Mouse (Mus musculus) lung, embryonic 14.5 days (tissue): ENCODE data around the gene Frat2. TPM values are rescaled to one million over a fixed set of nuclear protein-coding genes. Genes with fewer than 3 reads are reported as not detected.
A peak's percentile ranks its signal among the peaks of the same experiment; 100 is the strongest.

Source experiments
- ATAC-seq: fragments of 200-750 bp; cut with Nextera tagmentation; 2 replicates; pipeline ENCODE4 v1.8.0; 2017; ENCODE audit warnings: mild to moderate bottlenecking, moderate TSS enrichment, moderate library complexity; ENCODE audit not compliant: insufficient read depth
- DNase-seq: peaks from one replicate; pipeline ENCODE4 v3.0.0-alpha.2; 2015
- H3K27ac ChIP-seq: fragments of 300-500 bp; sonication (generic); 2 replicates; pipeline ENCODE4 v1.5.1; 2014; ENCODE audit warnings: low read depth, mild to moderate bottlenecking, moderate library complexity
- H3K27me3 ChIP-seq: fragments of 300-500 bp; sonication (generic); 2 replicates; pipeline ENCODE4 v1.6.1; 2014; ENCODE audit warnings: low read length, control low read depth; ENCODE audit not compliant: insufficient read depth
- H3K36me3 ChIP-seq: fragments of 300-500 bp; sonication (generic); 2 replicates; pipeline ENCODE4 v1.6.1; 2014; ENCODE audit warnings: control low read depth; ENCODE audit not compliant: insufficient read depth
- H3K4me1 ChIP-seq: fragments of 300-500 bp; sonication (generic); 2 replicates; pipeline ENCODE4 v1.6.1; 2014; ENCODE audit warnings: antibody characterized with exemption, control low read depth; ENCODE audit not compliant: insufficient read depth
- H3K4me2 ChIP-seq: fragments of 300-500 bp; sonication (generic); 2 replicates; pipeline ENCODE4 v1.6.1; 2014; ENCODE audit warnings: mild to moderate bottlenecking
- H3K4me3 ChIP-seq: fragments of 300-500 bp; sonication (generic); 2 replicates; pipeline ENCODE4 v1.5.1; 2014; ENCODE audit warnings: low read depth, low read length
- H3K9ac ChIP-seq: fragments of 300-500 bp; sonication (generic); 2 replicates; pipeline ENCODE4 v1.6.1; 2014
- H3K9me3 ChIP-seq: fragments of 300-500 bp; sonication (generic); 2 replicates; pipeline ENCODE4 v1.6.1; 2016; ENCODE audit warnings: low read depth, low read length, control low read depth
- CTCF ChIP-seq: IDR thresholded peaks from 2 replicates; pipeline ENCODE4 v1.5.1; 2016; ENCODE audit warnings: antibody characterized with exemption, low read depth
- WGBS: fragments of 180-500 bp; shearing (Covaris S2); extraction: QIAGEN DNeasy Blood & Tissue Kit; methylation state at CpG from one replicate; pipeline ENCODE4 v1.1.7; 2014; 5-methylcytosine and 5-hydroxymethylcytosine counted together
- polyA plus RNA-seq: library from polyadenylated mRNA; unstranded; fragments of >200 nt; fragmentation: Nextera tagmentation; extraction: Ambion mirVana; gene quantifications from 2 replicates; pipeline ENCODE4 v1.2.1, GENCODE M21; 2014

Gene Frat2
- polyA plus RNA-seq, result 2.4 and 2.6 TPM in 2 replicates

DNA sequence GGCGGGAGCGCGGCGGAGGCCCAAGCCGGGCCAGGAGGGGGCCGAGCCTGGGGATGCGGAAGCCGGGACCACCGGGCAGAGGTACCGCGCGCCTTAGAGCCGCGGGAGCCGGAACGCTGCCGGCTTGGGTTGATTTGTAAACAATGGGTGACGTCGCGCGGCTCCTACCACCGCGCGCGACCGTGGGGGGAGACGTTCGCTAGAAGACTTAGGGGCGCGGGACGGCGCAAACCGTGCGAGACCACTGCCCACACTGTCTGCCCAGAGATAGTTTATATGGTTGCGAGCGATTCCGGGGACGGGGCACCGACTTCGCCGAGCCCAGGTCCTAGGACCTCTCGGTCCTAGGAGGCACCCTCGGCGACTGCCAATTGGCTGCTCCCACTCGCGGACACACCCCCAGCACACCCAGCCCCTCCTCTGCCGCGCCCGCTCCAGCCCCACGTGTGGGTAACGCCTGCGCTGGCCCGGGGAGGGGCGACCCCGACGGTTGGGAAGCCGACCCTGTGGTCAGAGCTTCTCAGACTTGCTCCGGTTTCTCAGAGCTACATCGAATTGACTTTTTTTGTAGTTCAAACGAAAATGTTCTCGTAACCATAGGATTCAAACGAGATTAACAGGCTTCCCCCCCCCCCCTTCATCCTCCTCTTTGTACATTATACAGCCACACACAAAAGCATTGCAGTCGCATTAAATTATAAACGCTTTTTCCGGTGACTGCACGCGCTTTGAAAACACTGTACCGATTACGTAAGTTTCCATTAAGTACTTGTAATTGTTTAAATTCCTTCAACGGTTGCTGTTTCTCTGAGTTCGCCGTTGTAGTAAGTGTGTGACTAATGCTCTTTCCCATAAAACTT, at the start of gene Frat2:
TSS of gene Frat2 (minus strand) at position 141 of the 860 bp plus-strand sequence.
- peak within 1 kb of the TSS; percentile 82 for H3K27ac ChIP-seq
- WGBS, result under 1% methylated on average over 72 of the region's 72 CpGs
- peak; percentile 93 for DNase-seq

DNA sequence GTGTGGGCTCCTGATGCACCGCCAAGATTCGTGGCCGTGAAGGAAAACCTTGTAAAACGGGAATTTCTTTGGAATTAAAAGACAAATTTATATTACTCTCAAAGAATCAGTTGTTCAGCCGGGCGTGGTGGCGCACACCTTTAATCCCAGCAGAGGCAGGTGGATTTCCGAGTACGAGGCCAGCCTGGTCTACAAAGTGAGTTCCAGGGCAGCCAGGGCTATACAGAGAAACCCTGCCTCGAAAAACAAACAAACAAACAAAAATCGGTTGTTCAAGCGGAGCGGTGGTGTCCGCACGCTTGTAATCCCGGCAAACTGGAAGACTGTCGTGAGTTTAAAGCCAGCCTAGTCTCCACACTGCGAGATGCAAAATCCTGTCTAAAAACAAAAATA, 48.4 kb upstream of the Frat2 start:
- Histone ChIP-seq H3K27ac (no peak overlapping the region), H3K4me3 (peak overlapping the region; percentile 82), H3K27me3 (no peaks in the 10 kb centered on the region), H3K4me2 (peak overlapping the region; percentile 65), H3K36me3 (no peaks in the 10 kb centered on the region; the same call in 1 of the 2 replicates), H3K9me3 (no peaks in the 10 kb centered on the region), H3K4me1 (0 out of 2 replicates have a peak, but pooled peaks cover 6% of the 10 kb centered on the region), H3K9ac (peak overlapping the region; percentile 60)
- DNase-seq (no peak), ATAC-seq (0 out of 2 replicates have a peak, but pooled peaks have one; percentile 26)
- WGBS, result 16% methylated on average over 18 of the region's 18 CpGs
- TF ChIP-seq CTCF, result no peak

More for the DNA sequence above, at the start of gene Frat2:
- peak within 1 kb of the TSS; percentile 99 for H3K4me2 ChIP-seq
- peaks cover 6% of the 10 kb centered on the region; the same call in 1 of the 2 replicates for H3K4me1 ChIP-seq
- no peaks in the 10 kb centered on the region for H3K36me3 ChIP-seq
- TF ChIP-seq CTCF, result no peak
- peak within 1 kb of the TSS; percentile 65 for H3K9ac ChIP-seq
- peak; percentile 97 for ATAC-seq
- peak within 1 kb of the TSS; percentile 65 for H3K4me3 ChIP-seq
- no peaks in the 10 kb centered on the region for H3K9me3 ChIP-seq
- H3K27me3 ChIP-seq, result peaks cover 8% of the 10 kb centered on the region; the same call in 1 of the 2 replicates

DNA sequence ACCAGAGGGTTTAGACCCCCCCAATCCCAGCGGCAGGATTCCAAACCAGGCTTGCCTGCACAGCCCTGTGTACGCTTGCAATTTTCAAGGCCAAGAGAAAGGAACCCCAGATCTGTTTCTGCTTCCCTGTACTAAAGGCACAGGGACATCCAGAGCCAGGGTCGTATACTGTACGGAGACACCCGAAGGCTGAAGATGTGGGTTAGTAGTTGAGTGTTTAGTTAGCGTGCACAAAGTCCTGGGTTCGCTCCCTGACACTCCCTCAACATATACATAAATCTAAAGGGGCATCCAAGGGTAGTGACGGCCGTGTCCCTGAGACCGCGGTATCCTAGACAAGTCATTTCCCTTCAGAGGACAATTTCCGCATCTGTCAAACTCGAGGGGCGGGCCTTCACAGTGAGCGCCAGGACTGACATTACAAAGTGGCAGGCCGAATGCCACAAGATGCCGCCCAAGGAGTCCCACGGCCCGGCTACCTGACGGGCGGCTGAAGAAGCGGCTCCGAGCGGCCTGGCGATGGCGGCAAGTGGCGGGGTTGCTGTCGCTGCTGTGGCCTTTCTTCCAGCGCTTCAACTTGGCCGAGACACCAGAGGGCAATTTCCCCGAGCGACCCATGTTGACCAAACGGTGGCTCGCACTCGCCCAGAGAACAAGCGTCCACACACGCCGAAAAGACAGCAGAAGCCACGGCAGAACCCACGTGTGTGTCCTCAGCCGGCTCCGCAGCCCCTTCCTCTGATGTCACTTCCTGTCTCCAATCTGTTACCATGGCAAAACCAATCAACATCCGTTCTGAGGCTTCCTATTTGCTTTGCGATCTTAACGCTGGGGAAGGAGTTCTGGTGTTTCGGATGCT, 47.8 kb upstream of the Frat2 start, which contains the start of gene Rrp12:
TSS of gene Rrp12 (minus strand) at position 714 of the 859 bp plus-strand sequence.
- Histone ChIP-seq H3K27ac (no peak within 1 kb of the TSS), H3K36me3 (no peaks in the 10 kb centered on the region; the same call in 1 of the 2 replicates), H3K4me3 (peak within 1 kb of the TSS; percentile 82), H3K4me2 (peak within 1 kb of the TSS; percentile 65), H3K9me3 (no peaks in the 10 kb centered on the region), H3K27me3 (no peaks in the 10 kb centered on the region), H3K4me1 (0 out of 2 replicates have a peak, but pooled peaks cover 6% of the 10 kb centered on the region), H3K9ac (peak within 1 kb of the TSS; percentile 60)
- peak; percentile 95 for DNase-seq
- TF ChIP-seq CTCF, result no peak
- peak; percentile 92 for ATAC-seq
- WGBS, result 1% methylated on average over 46 of the region's 46 CpGs

DNA sequence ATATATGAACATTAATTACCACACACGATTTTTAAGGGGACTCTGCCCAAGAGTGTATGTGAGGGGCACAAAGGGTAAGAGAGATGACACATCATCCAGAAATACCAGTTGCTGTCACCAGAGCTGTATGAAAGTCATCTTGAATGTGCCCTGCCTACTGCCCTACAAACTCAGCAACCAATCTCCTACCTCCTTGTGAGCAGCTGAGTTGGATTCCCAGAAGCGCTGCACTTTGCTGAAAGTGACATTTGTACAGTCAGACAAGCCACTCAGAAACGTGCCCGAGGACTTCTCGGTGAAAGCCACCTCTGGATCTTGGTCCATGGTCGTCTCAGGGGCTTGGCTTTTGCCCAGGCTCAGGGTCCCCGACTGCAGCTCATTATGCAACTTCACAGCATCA, 47.0 kb upstream of the Frat2 start:
- H3K36me3 ChIP-seq, result peaks cover 6% of the 10 kb centered on the region; the same call in 1 of the 2 replicates
- H3K9ac ChIP-seq, result peak overlapping the region; percentile 60
- H3K4me1 ChIP-seq, result 0 out of 2 replicates have a peak, but pooled peaks cover 6% of the 10 kb centered on the region
- peak overlapping the region; percentile 65 for H3K4me2 ChIP-seq
- WGBS, result 38% methylated on average over 7 of the region's 7 CpGs
- no peak overlapping the region for H3K27ac ChIP-seq
- no peak for DNase-seq
- H3K9me3 ChIP-seq, result no peaks in the 10 kb centered on the region
- H3K4me3 ChIP-seq, result peak overlapping the region; percentile 82
- H3K27me3 ChIP-seq, result no peaks in the 10 kb centered on the region
- no peak for TF ChIP-seq CTCF
- no peak for ATAC-seq

DNA sequence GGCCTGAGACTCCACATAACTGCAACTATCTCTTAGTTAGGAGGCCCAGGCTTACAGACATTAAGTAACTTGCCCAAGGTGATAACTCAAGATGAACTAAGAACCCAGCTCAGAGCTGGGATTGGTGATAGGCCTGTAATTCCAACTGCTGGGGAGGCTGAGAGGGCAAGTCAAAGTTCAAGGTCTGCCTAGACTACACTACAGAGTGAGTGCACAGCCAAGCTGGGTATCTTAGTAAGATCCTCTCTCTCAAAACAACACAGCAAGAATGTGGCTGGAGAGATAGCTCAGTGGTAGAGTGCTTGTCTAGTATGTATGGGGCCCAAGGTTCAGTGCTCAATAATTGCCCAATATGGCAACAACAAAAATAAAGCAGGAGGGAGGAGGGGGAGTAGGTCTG, 40.3 kb upstream of the Frat2 start:
- no peaks in the 10 kb centered on the region for H3K4me1 ChIP-seq
- H3K9ac ChIP-seq, result no peak overlapping the region
- H3K27ac ChIP-seq, result no peak overlapping the region
- DNase-seq (no peak), ATAC-seq (no peak)
- TF ChIP-seq CTCF, result no peak
- H3K9me3 ChIP-seq, result no peaks in the 10 kb centered on the region
- H3K27me3 ChIP-seq, result no peaks in the 10 kb centered on the region
- no peak overlapping the region for H3K4me2 ChIP-seq
- H3K36me3 ChIP-seq, result peaks cover 65% of the 10 kb centered on the region
- no peak overlapping the region for H3K4me3 ChIP-seq

DNA sequence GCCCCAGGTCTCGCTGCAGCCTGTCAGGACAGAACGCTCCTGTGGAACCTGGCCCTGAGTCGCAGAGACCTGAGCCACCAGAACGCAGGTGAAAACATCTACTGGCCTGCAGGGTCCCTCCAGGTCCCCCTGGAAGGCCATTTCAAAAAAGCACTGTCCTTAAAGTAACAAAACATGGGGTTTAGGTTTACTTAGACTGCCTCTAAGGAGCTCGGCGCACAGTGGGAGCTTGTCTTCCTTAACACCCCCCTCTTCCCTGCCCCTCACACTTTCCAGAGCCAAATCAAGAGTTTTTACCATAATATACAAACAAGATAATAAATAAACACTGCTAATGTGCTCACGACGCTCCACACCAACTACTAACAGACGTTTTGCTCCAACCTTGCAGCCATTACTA, 36.0 kb upstream of the Frat2 start:
- no peak for TF ChIP-seq CTCF
- Histone ChIP-seq H3K4me3 (no peak overlapping the region), H3K27me3 (no peaks in the 10 kb centered on the region), H3K36me3 (peaks cover 81% of the 10 kb centered on the region), H3K4me1 (no peaks in the 10 kb centered on the region), H3K9ac (no peak overlapping the region), H3K27ac (no peak overlapping the region), H3K4me2 (no peak overlapping the region), H3K9me3 (no peaks in the 10 kb centered on the region)
- WGBS, result 86% methylated on average over 9 of the region's 9 CpGs
- ATAC-seq (no peak), DNase-seq (no peak)
